Mouse (Mus musculus) cortical plate, adult 2 months (tissue): Measurements from ENCODE around the gene Doc2b. TPM values are rescaled to one million over a fixed set of nuclear protein-coding genes. Genes with fewer than 3 reads are reported as not detected.
"Not testable (repeated sequence)": the region's sequence is repeated elsewhere in the genome, so short reads cannot be mapped to it uniquely, and the experiment has no call there.

ENCODE experiments used
- H3K27ac ChIP-seq: fragments of 200-500 bp; 2 replicates; pipeline ENCODE4 v1.5.1; 2012; ENCODE audit warnings: low read length, control low read depth, inconsistent platforms; ENCODE audit not compliant: insufficient read depth
- H3K4me1 ChIP-seq: fragments of 200-500 bp; 2 replicates; pipeline ENCODE4 v1.6.1; 2011; ENCODE audit warnings: low read length; ENCODE audit not compliant: control insufficient read depth, insufficient read depth
- H3K4me3 ChIP-seq: fragments of 200-500 bp; 2 replicates; pipeline ENCODE4 v1.5.1; 2011; ENCODE audit warnings: mild to moderate bottlenecking, low read length, control low read depth; ENCODE audit not compliant: insufficient read depth
- CTCF ChIP-seq: fragments of 200-500 bp; IDR thresholded peaks from 2 replicates; pipeline ENCODE4 v1.5.1; 2011; ENCODE audit warnings: mild to moderate bottlenecking, control low read depth, low read length; ENCODE audit not compliant: insufficient read depth; ENCODE audit errors: extremely low read depth
- POLR2A ChIP-seq: fragments of 200-500 bp; IDR thresholded peaks from 2 replicates; pipeline ENCODE4 v1.6.1; 2011; ENCODE audit warnings: mild to moderate bottlenecking, low read length, control low read depth; ENCODE audit not compliant: insufficient read depth; ENCODE audit errors: extremely low read depth
- polyA plus RNA-seq: library from polyadenylated mRNA; depleted of rRNA; stranded (reverse); fragments of >200 nt; gene quantifications from 2 replicates; pipeline ENCODE4 v1.2.3, GENCODE M21; 2012

Gene Doc2b
- polyA plus RNA-seq, 1 experiment = 7.9 TPM

DNA sequence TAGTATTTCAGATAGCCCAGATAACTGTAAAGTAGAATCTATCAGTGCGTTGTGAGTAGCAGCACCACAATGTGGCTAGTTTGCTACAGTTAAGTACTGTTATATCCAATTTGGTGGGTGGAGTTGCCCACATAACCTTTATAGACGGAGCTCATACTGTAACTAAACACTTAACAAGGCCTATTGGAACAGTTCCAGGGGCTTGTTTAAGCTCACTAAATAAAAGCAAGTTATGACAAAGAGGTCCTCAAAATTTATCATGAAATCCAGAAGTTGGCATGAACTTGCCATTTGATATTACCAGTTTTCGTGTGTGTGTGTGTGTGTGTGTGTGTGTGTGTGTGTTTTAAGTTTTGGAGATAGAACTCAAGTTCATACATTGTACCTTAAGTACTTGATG is 55.6 kb downstream of the Doc2b start:
- Histone ChIP-seq H3K27ac (no peak overlapping the region), H3K4me3 (no peak overlapping the region), H3K4me1 (peaks cover 12% of the 10 kb centered on the region)
- no peak for TF ChIP-seq CTCF
- no peak for TF ChIP-seq POLR2A

DNA sequence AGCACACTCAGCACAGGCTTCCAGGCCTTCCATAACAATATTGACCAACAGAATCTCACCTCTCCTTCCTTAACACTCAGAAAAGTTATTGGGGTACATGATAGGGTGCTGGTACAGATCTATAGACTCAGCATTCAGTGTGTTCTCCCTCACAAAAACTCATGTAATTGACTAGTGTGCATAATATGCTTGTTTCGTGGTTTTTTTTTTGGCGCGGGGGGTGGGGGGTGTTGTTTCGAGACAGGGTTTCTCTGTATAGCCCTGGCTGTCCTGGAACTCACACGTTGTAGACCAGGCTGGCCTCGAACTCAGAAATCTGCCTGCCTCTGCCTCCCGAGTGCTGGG is 57.4 kb downstream of the Doc2b start:
- TF ChIP-seq CTCF (no peak), POLR2A (no peak)
- H3K4me1 ChIP-seq = peaks cover 13% of the 10 kb centered on the region
- H3K4me3 ChIP-seq = no peak overlapping the region
- H3K27ac ChIP-seq = no peak overlapping the region

DNA sequence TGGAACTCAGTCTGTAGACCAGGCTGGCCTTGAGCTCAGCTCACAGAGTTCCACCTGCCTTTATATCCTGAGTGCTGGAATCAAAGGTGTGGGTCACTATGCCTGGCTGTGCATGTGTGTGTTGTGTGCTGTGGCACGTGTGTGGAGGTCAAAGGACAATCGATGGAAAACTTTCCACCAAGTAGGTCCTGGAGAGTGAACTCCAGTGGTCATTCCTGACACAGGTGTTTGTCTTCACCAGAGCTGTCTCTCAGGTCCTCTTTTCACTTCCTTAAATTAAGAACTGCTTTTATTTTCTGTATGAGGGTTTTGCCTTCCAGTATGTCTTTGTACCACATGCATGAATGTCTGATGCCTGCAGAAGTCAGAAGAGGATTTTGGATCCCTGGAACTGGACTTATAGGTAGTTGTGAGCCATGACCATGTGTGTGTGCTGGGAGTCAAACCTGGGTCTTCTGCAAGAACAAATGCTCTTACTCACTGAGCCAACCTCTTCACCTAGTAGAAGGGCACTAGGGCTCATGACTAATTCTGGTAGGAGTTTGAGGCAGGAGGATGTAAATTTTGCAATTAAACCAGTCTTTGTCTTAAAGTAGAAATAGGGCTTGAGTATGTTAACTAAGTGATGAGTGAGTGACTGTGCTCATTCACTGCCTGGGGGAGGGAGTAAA is 57.9 kb downstream of the Doc2b start:
- no peak overlapping the region for H3K4me3 ChIP-seq
- peaks cover 13% of the 10 kb centered on the region for H3K4me1 ChIP-seq
- TF ChIP-seq POLR2A (no peak), CTCF (no peak)
- no peak overlapping the region for H3K27ac ChIP-seq

DNA sequence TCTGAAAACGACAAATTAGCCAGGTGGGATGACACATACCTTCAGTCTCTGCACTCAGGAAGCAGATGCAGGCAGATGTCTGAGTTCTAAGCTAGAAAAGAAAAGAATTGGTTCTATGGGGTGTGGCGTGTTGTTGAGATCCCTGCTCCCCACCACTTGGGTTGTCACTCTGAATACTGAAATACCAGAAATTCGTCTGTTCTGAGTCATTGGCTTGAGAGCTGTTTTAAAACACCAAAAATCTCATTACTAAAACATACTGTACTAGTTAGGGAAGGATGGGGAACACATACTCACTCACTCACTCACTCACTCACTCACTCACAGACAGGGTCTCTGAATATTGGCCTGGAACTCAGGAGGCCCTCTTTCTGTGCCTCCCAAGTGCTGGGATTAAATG is 58.9 kb downstream of the Doc2b start:
- no peak overlapping the region for H3K4me3 ChIP-seq
- peaks cover 13% of the 10 kb centered on the region for H3K4me1 ChIP-seq
- TF ChIP-seq CTCF (no peak), POLR2A (no peak)
- no peak overlapping the region for H3K27ac ChIP-seq

DNA sequence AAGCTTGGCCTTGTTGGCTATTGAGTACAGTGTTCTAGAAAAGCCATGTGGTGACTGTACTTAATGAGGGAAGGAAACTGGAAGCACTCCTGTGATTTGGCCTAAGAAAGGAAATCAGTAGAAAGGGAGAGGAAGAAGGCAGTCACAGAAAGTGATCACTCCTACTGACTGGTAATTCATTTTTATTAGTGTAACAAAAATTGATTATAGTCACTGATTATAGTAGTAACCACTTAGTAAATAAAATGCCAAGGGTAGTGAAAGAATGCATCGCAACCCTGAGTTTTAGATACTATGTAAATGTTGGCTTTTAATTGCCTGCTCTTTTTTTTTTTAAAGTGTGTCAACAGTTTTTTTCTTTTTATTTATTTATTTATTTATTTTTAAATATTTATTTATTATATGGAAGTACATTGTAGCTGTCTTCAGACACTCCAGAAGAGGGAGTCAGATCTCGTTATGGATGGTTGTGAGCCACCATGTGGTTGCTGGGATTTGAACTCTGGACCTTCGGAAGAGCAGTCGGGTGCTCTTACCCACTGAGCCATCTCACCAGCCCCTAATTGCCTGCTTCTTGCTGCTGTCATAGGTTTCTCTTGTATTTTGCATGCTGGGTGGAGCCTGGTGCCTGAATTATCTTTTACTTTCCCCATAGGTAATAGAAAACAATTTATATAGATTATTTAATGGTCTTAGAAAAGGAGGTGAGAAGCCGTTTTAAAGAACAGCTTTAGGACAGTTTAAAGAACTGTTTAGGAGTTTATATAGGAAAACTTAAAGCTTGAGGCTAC is 60.2 kb downstream of the Doc2b start:
- no peak overlapping the region for H3K27ac ChIP-seq
- no peak overlapping the region; the same call in 1 of the 2 replicates for H3K4me3 ChIP-seq
- TF ChIP-seq CTCF (no peak), POLR2A (no peak)
- peaks cover 13% of the 10 kb centered on the region for H3K4me1 ChIP-seq

DNA sequence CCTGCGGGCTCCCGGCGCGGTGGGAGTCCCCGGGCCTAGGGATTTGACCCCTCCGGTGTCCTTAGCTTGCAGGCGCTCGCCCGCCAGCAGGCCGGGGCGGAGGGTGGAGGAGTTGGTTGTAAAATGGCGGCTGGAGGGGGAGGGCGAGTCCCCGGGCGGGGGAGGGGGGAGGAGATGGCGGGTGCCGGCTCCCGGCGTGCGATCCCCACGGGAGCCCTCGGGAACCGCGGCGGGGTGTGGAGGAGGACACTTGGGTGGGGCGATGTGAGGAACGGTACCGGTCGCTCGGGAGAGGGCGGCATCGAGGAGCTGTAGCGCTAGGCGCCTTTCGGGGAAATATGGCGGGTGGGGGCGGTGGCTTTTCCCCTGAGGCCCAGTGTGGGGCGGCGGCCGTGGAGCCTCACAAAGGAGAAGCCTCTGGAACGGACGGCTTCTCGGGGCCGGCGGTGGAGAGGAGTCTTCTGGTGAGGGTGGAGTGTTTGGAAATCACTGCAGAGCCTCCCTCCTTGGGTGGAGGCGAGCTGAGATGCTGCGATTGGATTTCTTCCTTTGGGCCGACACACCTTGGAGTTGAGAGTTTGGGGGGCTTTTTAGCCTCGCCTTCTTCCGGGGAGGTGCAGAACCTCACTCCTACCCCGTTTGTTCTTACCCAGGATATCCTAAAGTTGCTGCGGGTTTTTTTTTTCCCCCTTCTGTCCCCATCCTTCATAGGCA is 62.5 kb downstream of the Doc2b start:
- TF ChIP-seq POLR2A = no peak
- no peak for TF ChIP-seq CTCF
- Histone ChIP-seq H3K4me3 (peak overlapping the region; percentile 49), H3K4me1 (peaks cover 13% of the 10 kb centered on the region), H3K27ac (peak overlapping the region; percentile 97)

DNA sequence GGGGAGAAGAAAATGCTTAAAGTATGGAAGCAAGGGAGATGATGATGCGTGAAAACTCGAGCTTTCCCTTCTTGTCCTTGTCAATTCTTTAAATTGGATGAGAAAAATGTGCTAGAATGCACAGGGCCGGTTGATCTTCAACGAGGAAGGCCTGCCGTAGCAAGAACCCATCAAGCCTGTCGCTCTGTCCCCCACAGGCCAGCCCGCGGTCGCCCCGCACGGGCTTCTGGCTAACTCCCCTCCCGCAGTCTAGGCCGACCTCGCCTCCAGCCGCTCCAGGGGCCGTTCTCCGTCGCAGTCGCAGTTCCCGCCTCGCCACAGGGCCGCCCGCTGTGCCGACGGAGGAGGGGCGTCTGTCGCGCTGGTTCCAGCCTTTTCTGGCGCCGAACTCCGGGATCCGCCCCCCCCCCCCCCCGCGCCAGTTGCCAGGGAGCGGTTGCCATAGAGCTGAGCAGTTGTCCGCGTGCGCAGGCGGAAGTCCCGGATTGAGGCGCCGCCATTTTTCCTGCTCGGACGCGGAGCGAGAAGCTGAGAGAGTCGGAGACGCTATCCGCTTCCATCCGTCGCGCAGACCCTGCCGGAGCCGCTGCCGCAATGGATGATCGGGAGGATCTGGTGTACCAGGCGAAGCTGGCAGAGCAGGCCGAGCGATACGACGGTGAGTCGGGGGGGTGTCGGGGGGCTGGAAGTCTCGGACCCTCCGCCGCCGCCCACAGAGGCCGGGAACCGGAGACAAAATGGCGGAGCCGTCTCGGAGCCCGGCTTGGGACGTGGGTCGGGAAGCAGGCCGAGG is 63.2 kb downstream of the Doc2b start, which contains the start of gene Ywhae:
TSS of gene Ywhae (plus strand) at position 436 of the 793 bp plus-strand sequence.
- Histone ChIP-seq H3K4me3 (peak within 1 kb of the TSS; percentile 49), H3K4me1 (peaks cover 10% of the 10 kb centered on the region), H3K27ac (peak within 1 kb of the TSS; percentile 97)
- TF ChIP-seq CTCF (no peak), POLR2A (peak; percentile 94)

DNA sequence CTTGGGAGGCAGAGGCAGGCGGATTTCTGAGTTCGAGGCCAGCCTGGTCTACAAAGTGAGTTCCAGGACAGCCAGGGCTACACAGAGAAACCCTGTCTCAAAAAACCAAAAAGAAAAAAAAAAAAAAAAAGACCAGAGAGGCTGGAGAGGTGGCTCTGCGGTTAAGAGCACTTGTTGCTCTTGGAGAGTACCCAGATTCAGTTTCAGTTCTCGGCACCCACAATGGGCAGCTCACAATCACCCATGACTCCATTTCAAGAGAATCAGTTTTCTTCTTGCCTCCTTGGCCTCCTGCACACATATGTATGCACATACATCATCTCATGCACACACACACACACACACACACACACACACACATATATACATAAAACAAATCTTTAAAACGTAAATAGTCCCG is 68.2 kb downstream of the Doc2b start:
- H3K4me3 ChIP-seq, H3K27ac ChIP-seq, H3K4me1 ChIP-seq: not testable (repeated sequence)

DNA sequence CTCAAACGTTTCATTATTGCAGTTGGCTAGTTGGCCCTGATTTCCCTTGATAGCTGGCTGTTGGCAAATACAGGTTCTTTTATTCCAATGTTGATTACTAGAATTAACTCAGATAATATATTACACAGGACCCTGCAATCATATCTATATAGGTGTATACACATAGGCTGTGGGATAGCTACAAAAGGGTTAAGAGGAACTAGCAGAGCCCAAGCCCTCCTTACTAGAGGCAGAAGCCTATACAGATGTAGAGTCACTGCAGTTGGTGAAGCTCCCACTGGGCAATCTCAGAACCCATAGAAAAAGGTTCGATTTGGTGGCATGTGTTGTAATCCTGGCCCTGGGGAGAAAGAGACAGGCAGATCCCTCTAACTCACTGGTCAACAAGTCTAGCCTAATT is 68.7 kb downstream of the Doc2b start:
- Histone ChIP-seq H3K4me1 (no peaks in the 10 kb centered on the region), H3K4me3 (no peak overlapping the region), H3K27ac (no peak overlapping the region)
- TF ChIP-seq POLR2A (no peak), CTCF (no peak)
